Mouse (Mus musculus) kidney, postnatal 36 days (tissue): Measurements from ENCODE around the gene Lasp1.
A peak's percentile ranks its signal among the peaks of the same experiment; 100 is the strongest.
"Not testable (repeated sequence)": the region's sequence is repeated elsewhere in the genome, so short reads cannot be mapped to it uniquely, and the experiment has no call there.

Source experiments
- DNase-seq, 2 experiments: peaks; one replicate each; pipeline ENCODE4 v3.0.0; 2021 to 2022; ENCODE audit warnings: mixed read lengths in 2 of 2

Lasp1 gene

DNA sequence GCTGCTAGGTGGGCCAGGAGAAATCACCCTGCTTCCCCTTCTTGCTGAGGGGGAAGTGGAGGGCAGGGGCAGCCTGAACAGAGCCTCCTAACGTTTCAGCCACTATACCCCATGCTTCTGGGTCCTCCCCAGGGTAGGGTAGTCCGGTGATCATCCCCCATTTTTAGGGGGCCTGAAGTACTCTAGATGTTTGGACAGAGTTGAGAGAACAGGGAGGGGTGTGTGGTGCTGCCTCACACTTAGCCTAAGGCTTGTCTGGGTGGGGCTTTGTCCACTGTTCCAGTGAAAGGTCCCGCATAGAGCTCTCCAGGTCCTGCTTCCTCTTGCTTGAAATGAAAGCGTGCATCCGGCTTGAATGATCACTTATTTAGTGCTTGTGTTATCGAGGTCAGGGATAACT lies 31.7 kb downstream of the Lasp1 start:
- DNase-seq = no peak

DNA sequence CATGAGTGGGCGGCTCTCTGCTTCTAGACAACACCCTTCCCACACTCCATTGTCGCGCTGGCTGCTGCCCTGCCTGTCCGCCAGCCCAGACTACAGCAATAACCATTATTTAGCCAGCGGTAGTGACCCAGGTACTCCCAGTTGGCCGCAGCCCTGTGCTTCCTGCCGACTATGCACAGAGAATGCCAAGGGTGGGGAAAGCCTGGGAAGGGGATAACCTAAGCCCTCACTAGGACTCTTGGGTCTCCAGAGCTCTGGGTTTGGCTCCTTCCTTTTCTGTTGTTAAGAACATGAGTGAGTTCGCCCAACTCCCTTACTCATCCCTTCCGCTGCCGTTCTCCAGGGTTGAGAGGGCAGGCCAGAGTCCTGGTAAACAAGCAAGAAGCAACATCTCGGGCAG lies 33.2 kb downstream of the Lasp1 start:
- peak in 1 of 2 experiments; percentile 44 for DNase-seq

DNA sequence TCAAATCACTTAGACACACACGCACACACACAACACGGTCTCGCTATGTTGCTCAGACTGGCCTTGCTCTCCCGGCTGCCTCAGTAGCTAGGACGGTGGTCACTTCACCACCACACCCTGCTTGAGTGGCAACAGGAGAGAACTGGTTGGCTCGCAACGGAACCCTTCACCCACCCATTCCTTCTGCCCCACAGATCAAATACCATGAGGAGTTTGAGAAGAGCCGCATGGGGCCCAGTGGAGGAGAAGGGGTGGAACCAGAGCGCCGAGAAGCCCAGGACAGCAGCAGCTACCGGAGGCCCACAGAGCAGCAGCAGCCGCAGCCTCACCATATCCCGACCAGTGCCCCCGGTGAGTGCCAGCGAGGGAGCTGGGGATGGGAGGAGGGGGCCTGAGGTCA lies 34.6 kb downstream of the Lasp1 start:
- DNase-seq = no peak

- no peak for DNase-seq
Measured at GRCm38 (mm10) chr11:97836541-97836940, 37.7 kb downstream of the Lasp1 start.

GRCm38 (mm10) chr11:97837051-97837450 lies 38.3 kb downstream of the Lasp1 start:
- DNase-seq = not testable (repeated sequence)

DNA sequence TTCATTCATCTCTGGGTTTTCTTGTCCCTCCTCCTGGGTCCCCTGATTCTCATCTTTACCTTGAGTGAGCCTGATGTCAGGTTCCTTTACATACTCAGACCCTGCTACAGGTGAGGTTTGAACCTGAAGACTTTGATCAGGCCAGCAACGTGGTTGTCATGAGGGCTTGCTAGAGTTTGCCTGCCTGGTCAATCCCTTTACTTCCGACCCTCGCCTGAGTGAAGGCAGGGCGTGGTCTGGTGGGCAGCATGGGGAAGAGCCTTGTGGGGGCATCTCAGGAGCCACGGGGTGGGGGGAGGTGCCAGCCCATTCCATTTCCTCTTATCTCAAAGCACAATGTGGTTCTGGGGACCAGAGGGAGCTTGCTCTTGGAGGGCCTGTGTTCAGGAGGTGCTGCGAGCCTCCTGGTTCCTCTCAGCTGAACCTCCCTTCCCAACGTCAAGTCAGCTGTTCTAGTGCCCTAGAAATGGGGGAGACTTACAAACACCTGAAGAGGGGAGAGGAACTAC lies 38.9 kb downstream of the Lasp1 start:
- no peak for DNase-seq

DNA sequence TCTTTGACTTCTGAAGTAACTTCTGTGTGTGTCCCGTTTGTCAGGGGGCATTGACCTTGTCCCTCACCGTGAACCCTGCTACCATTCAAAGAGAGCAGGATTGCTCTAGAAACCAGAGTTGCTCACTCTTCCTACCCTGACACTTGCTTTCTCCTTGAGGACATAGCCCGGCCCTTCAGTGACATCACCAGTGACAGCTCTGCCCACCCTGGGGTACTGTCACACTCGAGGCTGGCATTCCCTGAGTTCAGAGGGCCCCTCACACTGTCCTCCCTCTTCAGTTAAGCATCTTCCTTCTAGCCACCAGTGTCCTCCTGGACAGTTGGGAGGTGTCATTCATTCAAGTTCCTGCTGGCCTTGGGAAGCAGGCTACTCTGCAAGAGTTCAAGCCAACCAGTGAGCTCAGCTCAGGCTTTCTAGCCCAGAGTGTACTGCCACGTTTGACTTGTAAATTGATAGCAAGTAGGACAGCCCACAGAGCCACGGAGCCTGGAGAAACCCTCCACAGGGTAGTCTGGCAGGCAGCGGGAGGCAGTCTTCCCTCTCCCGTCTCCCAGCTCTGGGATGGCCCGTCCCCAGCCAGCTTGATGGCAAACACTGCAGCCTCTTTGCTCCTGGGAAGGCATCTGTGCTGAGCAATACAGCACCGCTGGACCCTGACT lies 40.1 kb downstream of the Lasp1 start:
- no peak for DNase-seq

DNA sequence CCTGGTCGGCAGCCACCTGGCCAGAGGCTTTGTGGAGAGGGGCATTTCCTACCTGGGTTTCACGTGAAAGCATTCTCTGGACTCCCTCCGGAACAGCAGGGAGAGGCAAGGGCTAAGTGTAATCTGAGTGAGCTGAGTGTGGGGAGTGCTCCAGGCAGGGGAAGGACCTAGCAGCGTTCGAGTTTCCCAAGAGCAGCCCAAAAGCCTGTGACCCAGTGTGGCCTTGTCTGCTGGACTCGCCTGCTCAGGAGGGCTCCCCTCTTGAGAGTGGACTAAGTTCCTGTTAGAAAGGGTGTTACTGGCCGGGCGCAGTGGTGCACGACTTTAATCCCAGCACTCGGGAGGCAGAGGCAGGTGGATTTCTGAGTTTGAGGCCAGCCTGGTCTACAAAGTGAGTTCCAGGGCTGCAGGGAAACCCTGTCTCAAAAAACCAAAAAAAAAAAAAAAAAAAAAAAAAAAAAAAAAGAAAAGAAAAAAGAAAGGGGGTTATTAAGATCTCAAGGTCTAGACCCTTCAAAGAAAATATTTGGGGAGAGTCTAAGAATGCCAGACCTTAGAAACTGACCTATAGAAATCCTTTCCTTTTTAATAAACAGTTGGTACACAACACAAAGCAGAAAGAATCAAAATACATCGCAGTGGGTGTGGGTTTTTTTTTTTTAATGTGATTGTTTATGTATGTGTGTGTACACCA lies 40.8 kb downstream of the Lasp1 start:
- DNase-seq = no peak

GRCm38 (mm10) chr11:97840135-97840490 lies 41.3 kb downstream of the Lasp1 start:
- no peak for DNase-seq

DNA sequence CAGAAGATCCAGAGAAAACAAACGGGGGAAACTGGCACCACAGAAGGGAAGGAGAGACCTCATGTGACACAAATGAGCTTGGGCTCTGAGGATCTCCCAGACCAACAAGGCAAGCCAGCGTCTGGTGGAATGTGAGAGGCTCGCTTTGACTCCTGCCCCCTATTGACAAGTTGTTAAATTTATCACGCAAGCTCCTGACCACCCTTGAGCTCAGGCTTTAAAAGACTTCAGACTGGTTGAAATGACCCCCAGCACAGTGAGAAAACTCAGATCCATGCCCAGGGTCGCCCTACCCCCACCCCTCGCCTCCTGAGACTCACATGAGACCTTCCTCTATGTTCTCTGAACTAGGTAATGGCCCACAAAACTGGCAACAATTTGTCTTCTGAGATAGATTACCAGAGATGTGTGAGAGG lies 41.7 kb downstream of the Lasp1 start, which contains the start of gene B230217C12Rik:
B230217C12Rik (plus strand) TSS at position 242 of the 416 bp plus-strand sequence.
- DNase-seq = peak in 1 of 2 experiments; percentile 31

- DNase-seq = peak; percentile 80 to 88
Measured at GRCm38 (mm10) chr11:97840991-97841661, 42.3 kb downstream of the Lasp1 start.

DNA sequence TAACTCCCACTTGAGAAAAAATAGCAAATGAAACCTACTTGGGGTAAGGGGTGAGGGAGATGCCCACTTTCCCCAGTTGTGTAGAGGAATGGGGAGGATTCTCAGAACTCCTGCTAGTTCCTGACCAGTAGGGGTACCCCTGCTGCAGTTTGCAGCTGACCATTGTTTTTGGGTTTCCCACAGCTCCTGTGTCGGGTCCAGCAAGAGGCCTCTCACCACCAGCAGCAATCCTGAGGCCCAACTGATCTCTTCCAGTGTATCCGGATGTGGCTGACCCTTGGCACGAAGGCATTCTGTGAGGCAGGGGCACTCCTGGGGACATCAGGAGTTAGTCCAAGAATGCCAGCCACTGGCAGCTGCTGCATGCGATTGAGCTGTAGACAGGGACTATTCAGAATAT lies 43.2 kb downstream of the Lasp1 start:
- DNase-seq = no peak

GRCm38 (mm10) chr11:97850367-97850766 lies 51.6 kb downstream of the Lasp1 start:
- peak in 1 of 2 experiments; percentile 74 for DNase-seq

- DNase-seq = no peak
Measured at GRCm38 (mm10) chr11:97851601-97852000, 52.8 kb downstream of the Lasp1 start.

DNA sequence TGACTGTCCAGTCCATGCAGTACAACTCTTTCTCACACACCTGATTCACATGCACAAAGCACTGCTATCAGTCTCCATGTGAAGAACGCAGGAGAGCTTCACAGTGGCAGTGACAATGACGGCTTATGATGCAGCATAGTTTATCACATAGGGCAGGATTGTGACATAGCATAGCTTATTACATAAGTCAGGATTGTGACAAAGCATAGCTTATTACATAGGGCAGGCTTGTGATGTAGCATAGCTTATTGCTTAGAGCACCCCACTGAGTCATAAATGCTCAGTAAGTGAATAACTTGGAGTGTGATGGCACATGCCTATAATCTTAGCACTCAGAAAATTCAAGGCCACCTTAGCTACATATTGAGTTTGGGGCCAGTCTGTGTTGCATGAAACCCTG lies 56.7 kb downstream of the Lasp1 start:
- DNase-seq = no peak

DNA sequence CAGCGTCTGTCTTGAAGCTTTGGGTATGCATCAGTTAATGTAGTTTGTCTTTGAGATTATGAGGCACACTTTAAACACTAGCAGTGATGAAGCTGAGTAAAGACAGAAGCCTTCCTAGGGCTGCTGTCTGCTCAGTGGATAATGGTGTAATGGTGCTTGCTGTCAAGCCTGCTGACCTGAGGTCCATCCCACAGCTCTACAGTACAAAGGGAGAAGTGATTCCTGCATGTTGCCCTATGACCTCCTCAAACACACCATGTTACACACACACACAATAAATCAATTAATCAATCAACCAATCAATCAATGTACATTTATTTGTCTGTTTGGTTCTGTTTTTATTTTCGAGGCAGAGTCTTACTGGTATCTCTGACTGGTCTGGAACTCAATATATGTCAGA lies 63.3 kb downstream of the Lasp1 start:
- DNase-seq = no peak

DNA sequence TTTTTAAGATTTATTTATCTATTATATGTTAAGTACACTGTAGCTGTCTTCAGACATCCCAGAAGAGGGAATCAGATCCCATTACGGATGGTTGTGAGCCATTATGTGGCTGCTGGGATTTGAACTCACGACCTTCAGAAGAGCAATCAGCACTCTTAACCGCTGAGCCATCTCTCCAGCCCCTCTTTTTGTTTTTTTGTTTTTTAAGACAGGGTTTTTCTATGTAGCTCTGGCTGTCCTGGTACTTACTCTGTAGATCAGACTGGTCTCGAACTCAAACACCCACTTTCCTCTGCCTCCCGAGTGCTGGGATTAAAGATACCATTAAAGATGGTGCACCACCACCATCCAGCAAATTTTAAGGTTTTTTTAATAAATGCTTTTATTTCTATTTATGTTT lies 66.6 kb downstream of the Lasp1 start:
- DNase-seq = no peak

DNA sequence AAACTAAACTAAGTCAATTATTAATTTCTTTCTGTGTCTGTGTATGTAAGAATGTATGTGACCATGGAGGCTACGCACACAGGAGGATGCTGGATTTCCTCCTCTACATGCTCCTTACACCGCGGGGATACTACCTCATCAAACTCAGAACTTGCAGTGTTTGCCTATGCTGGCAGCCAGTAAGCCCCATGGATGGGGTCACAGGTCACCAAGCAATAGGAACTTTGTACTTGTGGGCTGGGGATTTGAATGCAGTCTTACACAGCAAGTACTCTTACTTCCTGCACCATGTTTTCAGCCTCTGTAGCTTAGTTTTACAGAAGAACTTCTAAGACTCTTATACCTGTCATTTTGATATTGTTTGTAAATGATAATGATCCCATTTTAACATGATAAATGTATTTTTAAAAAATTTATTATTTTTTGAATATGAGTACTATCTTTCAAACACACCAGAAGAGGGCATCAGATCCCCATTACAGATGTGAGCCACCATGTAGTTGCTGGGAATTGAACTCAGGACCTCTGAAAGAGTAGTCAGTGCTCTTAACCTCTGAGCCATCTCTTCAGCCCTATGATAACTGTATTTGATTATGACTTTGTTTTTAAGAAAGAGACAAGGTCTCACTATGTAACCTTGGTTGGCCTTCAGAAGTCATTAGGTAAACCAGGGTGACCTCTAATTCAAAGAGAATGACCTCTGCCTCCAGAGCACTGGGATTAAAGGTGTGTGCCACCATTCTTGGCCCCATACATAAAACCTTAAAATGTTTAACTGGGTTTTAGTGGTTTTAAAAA lies 67.5 kb downstream of the Lasp1 start:
- DNase-seq = peak; percentile 38 to 51

DNA sequence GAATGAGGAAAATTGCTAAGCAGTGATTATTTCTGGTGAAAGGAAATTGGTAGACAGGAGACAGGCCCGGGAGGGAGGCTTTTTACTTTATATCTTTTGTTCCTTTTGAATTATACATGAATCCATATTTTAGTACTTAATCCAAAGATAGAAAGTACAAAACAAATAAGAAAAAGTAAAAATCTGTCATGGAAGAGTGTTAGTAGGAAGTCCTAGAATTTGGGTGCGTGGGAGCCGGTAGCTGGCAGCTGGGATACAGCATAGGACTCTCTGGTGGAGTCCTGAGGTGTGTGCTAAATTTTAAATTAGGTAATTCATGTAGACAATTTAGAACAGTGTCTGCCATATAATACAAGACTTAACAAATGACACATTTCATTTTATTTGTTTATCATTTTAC lies 68.8 kb downstream of the Lasp1 start:
- DNase-seq = no peak

GRCm38 (mm10) chr11:97872378-97872777 lies 73.6 kb downstream of the Lasp1 start:
- DNase-seq = not testable (repeated sequence)

GRCm38 (mm10) chr11:97874396-97874795 lies 75.6 kb downstream of the Lasp1 start:
- no peak for DNase-seq

DNA sequence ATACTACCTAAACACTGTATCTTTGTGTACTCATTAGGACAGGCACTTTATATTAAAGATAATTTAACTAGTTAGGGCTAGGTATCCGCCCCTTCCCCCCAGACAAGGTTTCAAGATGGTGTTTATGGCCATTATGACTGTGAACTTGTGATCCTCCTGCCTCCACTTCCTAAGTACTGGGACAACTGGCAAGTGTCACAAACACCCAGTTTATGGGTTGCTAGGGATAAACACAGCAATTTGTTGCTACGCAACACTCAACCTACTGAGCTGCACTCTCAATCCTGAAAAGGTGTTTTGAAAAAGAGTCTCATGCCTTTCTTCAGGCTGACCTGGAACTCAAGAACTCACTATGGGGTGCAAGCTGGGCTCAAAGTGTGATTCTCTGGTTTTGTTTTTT lies 78.5 kb downstream of the Lasp1 start:
- DNase-seq = no peak

DNA sequence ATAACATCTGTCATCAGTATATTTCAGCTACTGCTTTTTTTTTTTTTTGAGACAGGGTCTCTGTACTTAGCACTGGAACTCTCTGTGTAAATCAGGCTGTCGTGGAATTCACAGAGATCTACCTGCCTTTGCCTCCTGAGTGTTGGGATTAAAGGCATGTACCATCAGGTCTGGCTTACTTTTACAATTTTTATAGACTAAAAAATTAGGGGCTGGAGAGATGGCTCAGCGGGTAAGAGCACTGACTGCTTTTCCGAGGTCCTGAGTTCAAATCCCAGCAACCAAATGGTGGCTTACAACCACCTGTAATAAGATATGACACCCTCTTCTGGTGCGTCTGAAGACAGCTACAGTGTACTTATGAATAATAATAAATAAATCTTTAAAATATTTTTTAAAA lies 81.6 kb downstream of the Lasp1 start:
- DNase-seq = no peak
